ENCODE assay signal across 16 mouse cellular contexts in genomic region chr11:22155366-22156095, GRCm38 (mm10).
DNase-seq lines count a peak whose midpoint lies in the region; ATAC-seq and TF ChIP-seq lines count a peak whose summit lies in the region.
"Had no signal": no experiment of that assay in that cellular context is flagged by ENCODE, and none has a peak within 500 bp of the region (broad histone marks: within the 10 kb centered on the region; RNA-seq: fewer than 3 reads in every experiment).

No protein-coding gene starts in this region.

- H3K9me3 ChIP-seq in embryonic facial prominence, embryonic 14.5 days (ENCODE audit: control insufficient read depth, low read length): no peaks in the 10 kb centered on the region
- H3K9me3 ChIP-seq in embryonic facial prominence, embryonic 10.5 days: no peaks in the 10 kb centered on the region
- H3K9me3 ChIP-seq in heart, embryonic 13.5 days: no peaks in the 10 kb centered on the region
- H3K9me3 ChIP-seq in lung, embryonic 15.5 days: no peaks in the 10 kb centered on the region
- H3K9me3 ChIP-seq: forebrain, embryonic 13.5 days; G1E; midbrain, embryonic 13.5 days; neural tube, embryonic 13.5 days had no signal

- no peaks in the 10 kb centered on the region for H3K4me1 ChIP-seq in embryonic facial prominence, embryonic 14.5 days (ENCODE audit: control insufficient read depth, insufficient read depth, low read length)
- H3K4me1 ChIP-seq in embryonic facial prominence, embryonic 10.5 days: no peaks in the 10 kb centered on the region
- peaks cover 47% of the 10 kb centered on the region for H3K4me1 ChIP-seq in heart, embryonic 13.5 days
- H3K4me1 ChIP-seq in lung, embryonic 15.5 days: peaks cover 18% of the 10 kb centered on the region
- H3K4me1 ChIP-seq: forebrain, embryonic 13.5 days; midbrain, embryonic 13.5 days had no signal

- DNase-seq in embryonic facial prominence, embryonic 14.5 days (ENCODE audit: low spot score): peak; percentile 18
- no peak for DNase-seq in embryonic facial prominence, embryonic 10.5 days (ENCODE audit: low spot score)
- DNase-seq in heart, adult 8-10 months (ENCODE audit: low spot score): no peak
- no peak for DNase-seq in lung, postnatal 10 days
- peak; percentile 62 for DNase-seq in gonadal fat pad, adult 2 months (ENCODE audit: low read depth)
- no peak for DNase-seq in layer of hippocampus, adult 2 months (ENCODE audit: low spot score in 2 of 2)
- DNase-seq: cerebellum, adult 8-10 months; layer of hippocampus, postnatal 36 days had no signal

- no peaks in the 10 kb centered on the region for H3K27me3 ChIP-seq in embryonic facial prominence, embryonic 14.5 days (replicated peaks; ENCODE audit: control insufficient read depth, insufficient read depth, low read length)
- H3K27me3 ChIP-seq in embryonic facial prominence, embryonic 10.5 days (replicated peaks; ENCODE audit: low read depth, poor library complexity, severe bottlenecking): no peaks in the 10 kb centered on the region
- no peaks in the 10 kb centered on the region for H3K27me3 ChIP-seq in heart, embryonic 13.5 days (replicated peaks)
- H3K27me3 ChIP-seq in lung, embryonic 15.5 days: no peaks in the 10 kb centered on the region
- H3K27me3 ChIP-seq: forebrain, embryonic 13.5 days; midbrain, embryonic 13.5 days; neural tube, embryonic 13.5 days had no signal

- H3K27ac ChIP-seq in embryonic facial prominence, embryonic 14.5 days (replicated peaks; ENCODE audit: low read depth, low read length): no peak overlapping the region
- H3K27ac ChIP-seq in embryonic facial prominence, embryonic 10.5 days (replicated peaks): no peak overlapping the region
- peak overlapping the region; percentile 87 for H3K27ac ChIP-seq in heart, embryonic 13.5 days (replicated peaks)
- peak overlapping the region; percentile 12; the same call in 1 of the 2 replicates for H3K27ac ChIP-seq in lung, embryonic 15.5 days
- H3K27ac ChIP-seq in layer of hippocampus, adult 2 months: no peak overlapping the region
- H3K27ac ChIP-seq: forebrain, embryonic 13.5 days; liver, embryonic 14.5 days; midbrain, embryonic 13.5 days; neural tube, embryonic 13.5 days had no signal

- no peak for TF ChIP-seq CTCF in layer of hippocampus, adult 2 months (conservative IDR thresholded peaks at IDR 0.05)

- H3K36me3 ChIP-seq in embryonic facial prominence, embryonic 14.5 days (ENCODE audit: control insufficient read depth, insufficient read depth, low read length): 0 out of 2 replicates have a peak, but pooled peaks cover 3% of the 10 kb centered on the region
- no peaks in the 10 kb centered on the region for H3K36me3 ChIP-seq in embryonic facial prominence, embryonic 10.5 days (replicated peaks)
- H3K36me3 ChIP-seq in heart, embryonic 13.5 days: peaks cover 3% of the 10 kb centered on the region; the same call in 1 of the 2 replicates
- 0 out of 2 replicates have a peak, but pooled peaks cover under 1% of the 10 kb centered on the region for H3K36me3 ChIP-seq in lung, embryonic 15.5 days
- H3K36me3 ChIP-seq: G1E had no signal

- no peak overlapping the region for H3K4me3 ChIP-seq in embryonic facial prominence, embryonic 14.5 days (ENCODE audit: low read depth, low read length)
- H3K4me3 ChIP-seq in embryonic facial prominence, embryonic 10.5 days: no peak overlapping the region
- no peak overlapping the region for H3K4me3 ChIP-seq in heart, embryonic 13.5 days
- H3K4me3 ChIP-seq in lung, embryonic 15.5 days: no peak overlapping the region
- no peak overlapping the region for H3K4me3 ChIP-seq in layer of hippocampus, adult 2 months
- H3K4me3 ChIP-seq: forebrain, embryonic 13.5 days; midbrain, embryonic 13.5 days; neural tube, embryonic 13.5 days had no signal

- no peak for ATAC-seq in embryonic facial prominence, embryonic 14.5 days (ENCODE audit: low read depth)
- ATAC-seq in heart, embryonic 13.5 days (ENCODE audit: extremely low read depth, insufficient number of reproducible peaks, low FRiP score, low TSS enrichment): no peak
- ATAC-seq in lung, embryonic 15.5 days (ENCODE audit: borderline replicate concordance, extremely low read depth, low FRiP score, low TSS enrichment): peak; percentile 62; the same call in 1 of the 2 replicates
- ATAC-seq: forebrain, embryonic 13.5 days; inflammation-experienced regulatory T-cells, adult 6 months; midbrain, embryonic 13.5 days had no signal

- H3K4me2 ChIP-seq in embryonic facial prominence, embryonic 14.5 days (ENCODE audit: low read depth, low read length): no peak overlapping the region
- H3K4me2 ChIP-seq in heart, embryonic 13.5 days: peak overlapping the region; percentile 37
- H3K4me2 ChIP-seq in lung, embryonic 15.5 days: no peak overlapping the region
- H3K4me2 ChIP-seq: forebrain, embryonic 13.5 days; midbrain, embryonic 13.5 days; neural tube, embryonic 13.5 days had no signal

- no peak overlapping the region for H3K9ac ChIP-seq in embryonic facial prominence, embryonic 14.5 days (ENCODE audit: low read depth, low read length)
- no peak overlapping the region for H3K9ac ChIP-seq in heart, embryonic 13.5 days
- no peak overlapping the region for H3K9ac ChIP-seq in lung, embryonic 15.5 days
- H3K9ac ChIP-seq: forebrain, embryonic 13.5 days; liver, embryonic 14.5 days; midbrain, embryonic 13.5 days; neural tube, embryonic 13.5 days had no signal

- whole genome bisulfite sequencing in embryonic facial prominence, embryonic 14.5 days: 81% methylated on average over 3 of the region's 3 CpGs
- WGBS in embryonic facial prominence, embryonic 10.5 days: 89% methylated on average over 3 of the region's 3 CpGs
- WGBS in heart, embryonic 13.5 days: 41% methylated on average over 3 of the region's 3 CpGs
- 41% methylated on average over 3 of the region's 3 CpGs for WGBS in lung, embryonic 15.5 days

Comparison
In these comparisons a context has a peak if more than half of its experiments do, and no peak if none do; other contexts are left out.
1. DNase-seq: peak in embryonic facial prominence, embryonic 14.5 days (single experiment) and gonadal fat pad, adult 2 months (single experiment); none in embryonic facial prominence, embryonic 10.5 days (single experiment), heart, adult 8-10 months (single experiment), lung, postnatal 10 days (single experiment) and layer of hippocampus, adult 2 months (0 of 2).
2. H3K27ac ChIP-seq: peak in heart, embryonic 13.5 days (single experiment) and lung, embryonic 15.5 days (single experiment); none in embryonic facial prominence, embryonic 14.5 days (single experiment), embryonic facial prominence, embryonic 10.5 days (single experiment) and layer of hippocampus, adult 2 months (single experiment).